Mouse (Mus musculus) myocyte (in vitro differentiated cells): ENCODE measurements around the gene Rabepk. TPM values are rescaled to one million over a fixed set of nuclear protein-coding genes. Genes with fewer than 3 reads are reported as not detected.

Source experiments
- H3K27me3 ChIP-seq: one replicate; pipeline ENCODE4 v1.6.1; 2011; ENCODE audit not compliant: control insufficient read depth, insufficient read depth, insufficient read length
- H3K36me3 ChIP-seq: one replicate; pipeline ENCODE4 v1.6.1; 2011; ENCODE audit not compliant: control insufficient read depth, insufficient read depth
- H3K4me2 ChIP-seq: one replicate; pipeline ENCODE4 v1.6.1; 2011; ENCODE audit warnings: low read depth, control low read depth
- H3K4me3 ChIP-seq: one replicate; pipeline ENCODE4 v1.5.1; 2011; ENCODE audit warnings: mild to moderate bottlenecking, control low read depth, moderate library complexity
- H3K79me2 ChIP-seq: one replicate; pipeline ENCODE4 v1.6.1; 2011; ENCODE audit not compliant: control insufficient read depth, insufficient read depth
- H3ac ChIP-seq: one replicate; pipeline ENCODE4 v1.6.1; 2011; ENCODE audit not compliant: control insufficient read depth, insufficient read length
- CEBPB ChIP-seq: IDR thresholded peaks from 2 replicates; pipeline ENCODE4 v1.6.1; 2011; ENCODE audit warnings: mild to moderate bottlenecking, moderate library complexity; ENCODE audit not compliant: poor library complexity, insufficient read depth, severe bottlenecking
- E2F4 ChIP-seq: IDR thresholded peaks from one replicate; pipeline ENCODE4 v1.6.1; 2011; ENCODE audit warnings: mild to moderate bottlenecking, control low read depth, moderate library complexity; ENCODE audit not compliant: insufficient read depth
- MAX ChIP-seq: IDR thresholded peaks from one replicate; pipeline ENCODE4 v1.6.1; 2011; ENCODE audit warnings: low read depth, mild to moderate bottlenecking, control low read depth
- MYOD1 ChIP-seq, 3 experiments: IDR thresholded peaks; one replicate each; pipeline ENCODE4 v1.6.1; 2011; ENCODE audit warnings: control low read depth in 2 of 3, low read depth in 2 of 3, mild to moderate bottlenecking in 2 of 3, moderate library complexity in 1 of 3; ENCODE audit not compliant: insufficient read length in 2 of 3, control insufficient read depth in 1 of 3
- MYOG ChIP-seq, 3 experiments: IDR thresholded peaks; one replicate each; pipeline ENCODE4 v1.6.1; 2011; ENCODE audit warnings: control low read depth in 2 of 3, low read depth in 2 of 3, mild to moderate bottlenecking in 2 of 3; ENCODE audit not compliant: insufficient read length in 2 of 3, control insufficient read depth in 1 of 3, insufficient read depth in 1 of 3
- POLR2A ChIP-seq: IDR thresholded peaks from one replicate; pipeline ENCODE4 v1.6.1; 2011; ENCODE audit warnings: low read depth, mild to moderate bottlenecking, control low read depth, moderate library complexity; ENCODE audit not compliant: insufficient read length
- POLR2AphosphoS2 ChIP-seq: IDR thresholded peaks from one replicate; pipeline ENCODE4 v1.6.1; 2011; ENCODE audit warnings: low read depth, control low read depth; ENCODE audit not compliant: insufficient read length
- REST ChIP-seq: IDR thresholded peaks from one replicate; pipeline ENCODE4 v1.6.1; 2011; ENCODE audit warnings: mild to moderate bottlenecking, control low read depth, moderate library complexity; ENCODE audit not compliant: insufficient read depth, insufficient read length
- SRF ChIP-seq: IDR thresholded peaks from one replicate; pipeline ENCODE4 v1.6.1; 2011; ENCODE audit warnings: low read depth; ENCODE audit not compliant: control insufficient read depth, insufficient read length
- TCF12 ChIP-seq: IDR thresholded peaks from one replicate; pipeline ENCODE4 v1.6.1; 2011; ENCODE audit warnings: mild to moderate bottlenecking, control low read depth; ENCODE audit not compliant: poor library complexity, insufficient read depth, severe bottlenecking
- TCF3 ChIP-seq: IDR thresholded peaks from one replicate; pipeline ENCODE4 v1.6.1; 2011; ENCODE audit warnings: low read depth, control low read depth; ENCODE audit not compliant: insufficient read length
- USF1 ChIP-seq: IDR thresholded peaks from one replicate; pipeline ENCODE4 v1.6.1; 2011; ENCODE audit warnings: low read depth, mild to moderate bottlenecking, control low read depth, moderate library complexity
- polyA plus RNA-seq: library from polyadenylated mRNA; unstranded; fragments of >200 nt; fragmentation: generic; extraction: Trizol; gene quantifications from one replicate; pipeline ENCODE4 v1.2.1, GENCODE M21; 2012; ENCODE audit warnings: missing spikeins

Rabepk gene
- polyA plus RNA-seq, 1 experiment: 65.3 TPM

- TF ChIP-seq POLR2A: peak; percentile 58
- no peak for TF ChIP-seq USF1
- peak; percentile 79 for TF ChIP-seq POLR2AphosphoS2
- Histone ChIP-seq H3ac (peak overlapping the region; percentile 84), H3K36me3 (peaks cover 51% of the 10 kb centered on the region), H3K79me2 (peaks cover 64% of the 10 kb centered on the region), H3K27me3 (no peaks in the 10 kb centered on the region), H3K4me3 (peak overlapping the region; percentile 99), H3K4me2 (peak overlapping the region; percentile 88)
Observed at GRCm38 (mm10) chr2:34772252-34773235, 27.2 kb downstream of the Rabepk start.

- Histone ChIP-seq H3ac (peak within 1 kb of the TSS; percentile 84), H3K4me3 (peak within 1 kb of the TSS; percentile 99), H3K79me2 (peaks cover 55% of the 10 kb centered on the region), H3K36me3 (peaks cover 41% of the 10 kb centered on the region), H3K4me2 (peak within 1 kb of the TSS; percentile 91), H3K27me3 (no peaks in the 10 kb centered on the region)
- TF ChIP-seq E2F4 (peak; percentile 59), USF1 (no peak), MYOD1 (IDR thresholded peaks at IDR 0.05; ENCODE audit: control insufficient read depth in 1 of 3, insufficient read length in 2 of 3, low read depth in 2 of 3) (peak in 1 of 3 experiments; percentile 26), SRF (peak; percentile 44), TCF12 (no peak), MAX (no peak), REST (peak; percentile 67), MYOG (IDR thresholded peaks at IDR 0.05; ENCODE audit: control insufficient read depth in 1 of 3, insufficient read depth in 1 of 3, insufficient read length in 2 of 3, low read depth in 2 of 3) (no peak), POLR2AphosphoS2 (peak; percentile 100), TCF3 (no peak), POLR2A (peak; percentile 99)
Observed at GRCm38 (mm10) chr2:34771368-34772226, 28.1 kb downstream of the Rabepk start, which contains the start of gene Hspa5. Gene Hspa5 (plus strand): TSS chr2:34771970.

- Histone ChIP-seq H3ac (peak overlapping the region; percentile 84), H3K4me2 (peak overlapping the region; percentile 91), H3K27me3 (no peaks in the 10 kb centered on the region), H3K4me3 (peak overlapping the region; percentile 99), H3K79me2 (peaks cover 48% of the 10 kb centered on the region), H3K36me3 (peaks cover 35% of the 10 kb centered on the region)
- no peak for TF ChIP-seq MYOG (IDR thresholded peaks at IDR 0.05; ENCODE audit: control insufficient read depth in 1 of 3, insufficient read depth in 1 of 3, insufficient read length in 2 of 3, low read depth in 2 of 3)
- no peak for TF ChIP-seq TCF12
- TF ChIP-seq POLR2A: no peak
- TF ChIP-seq SRF: no peak
- TF ChIP-seq POLR2AphosphoS2: no peak
Observed at GRCm38 (mm10) chr2:34770951-34771350, 28.8 kb downstream of the Rabepk start.

DNA sequence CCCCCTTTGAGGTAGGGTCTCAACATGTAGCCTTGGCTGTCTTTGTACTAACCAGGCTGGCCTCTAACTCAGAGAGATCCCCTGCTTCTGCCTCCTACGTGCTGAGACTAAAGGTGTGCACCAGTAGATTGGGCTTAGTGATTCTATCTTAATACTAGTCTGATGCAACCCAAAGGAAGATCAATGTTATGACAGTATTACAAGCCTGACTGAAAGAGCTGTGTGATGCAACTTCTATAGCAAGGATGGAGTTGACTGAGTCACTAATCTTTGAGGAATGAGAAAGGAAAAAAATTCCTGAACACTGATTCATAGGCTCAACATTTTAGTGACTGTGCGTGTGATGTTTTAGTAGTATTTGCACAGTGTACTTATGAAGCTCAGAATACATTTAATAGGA is 29.7 kb downstream of the Rabepk start:
- peak overlapping the region; percentile 91 for H3K4me2 ChIP-seq
- no peaks in the 10 kb centered on the region for H3K27me3 ChIP-seq

More for the DNA sequence above, 29.7 kb downstream of the Rabepk start:
- Histone ChIP-seq H3K79me2 (peaks cover 39% of the 10 kb centered on the region), H3ac (no peak overlapping the region), H3K36me3 (peaks cover 26% of the 10 kb centered on the region), H3K4me3 (peak overlapping the region; percentile 99)
- TF ChIP-seq POLR2AphosphoS2 (peak; percentile 57), CEBPB (peak; percentile 98), POLR2A (peak; percentile 35), USF1 (no peak), TCF3 (no peak), MAX (no peak), E2F4 (no peak), SRF (no peak), REST (no peak), MYOG (IDR thresholded peaks at IDR 0.05; ENCODE audit: control insufficient read depth in 1 of 3, insufficient read depth in 1 of 3, insufficient read length in 2 of 3, low read depth in 2 of 3) (no peak), TCF12 (no peak), MYOD1 (IDR thresholded peaks at IDR 0.05; ENCODE audit: control insufficient read depth in 1 of 3, insufficient read length in 2 of 3, low read depth in 2 of 3) (no peak)
